Mouse (Mus musculus) C2C12 (cell line): Measurements from ENCODE around the gene Klhdc4.

ENCODE experiments used
- CEBPB ChIP-seq: IDR thresholded peaks from one replicate; pipeline ENCODE4 v1.6.1; 2011; ENCODE audit warnings: low read depth, mild to moderate bottlenecking, control low read depth, moderate library complexity
- CTCF ChIP-seq: IDR thresholded peaks from one replicate; pipeline ENCODE4 v1.5.1; 2011; ENCODE audit not compliant: control insufficient read depth, insufficient read depth, insufficient read length
- FOSL1 ChIP-seq: IDR thresholded peaks from one replicate; pipeline ENCODE4 v1.8.0; 2011; ENCODE audit warnings: mild to moderate bottlenecking, low read length; ENCODE audit not compliant: poor library complexity, insufficient read depth, severe bottlenecking
- MYOD1 ChIP-seq: IDR thresholded peaks from one replicate; pipeline ENCODE4 v1.6.1; 2011; ENCODE audit warnings: low read depth; ENCODE audit not compliant: control insufficient read depth, insufficient read length

DNA sequence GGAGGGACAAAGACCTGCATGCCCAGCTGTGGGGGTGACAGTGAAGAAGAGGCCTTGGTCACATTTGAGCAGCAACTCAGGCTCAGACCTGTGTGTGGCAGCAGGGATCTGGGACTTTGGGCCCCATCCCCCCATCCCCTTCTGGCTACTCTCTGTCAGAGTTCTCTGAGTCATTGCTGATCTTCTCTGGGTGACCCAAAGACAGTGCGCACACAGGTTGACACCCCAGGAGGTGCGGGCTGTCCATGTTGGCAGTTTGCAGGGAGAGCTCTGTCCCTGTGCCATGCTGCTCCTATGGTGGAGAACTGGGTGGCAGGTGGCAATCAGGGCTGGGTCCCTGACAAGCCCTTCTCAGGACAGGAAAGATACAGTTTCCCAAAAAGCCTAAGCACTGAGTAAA is 59.7 kb downstream of the Klhdc4 start:
- TF ChIP-seq CEBPB (no peak), CTCF (no peak), MYOD1 (no peak), FOSL1 (no peak)
